Mouse (Mus musculus) hindbrain, embryonic 14.5 days (tissue): ENCODE results near the gene 1700011L22Rik. TPM values are rescaled to one million over a fixed set of nuclear protein-coding genes. Genes with fewer than 3 reads are reported as not detected.

Source experiments
- ATAC-seq: fragments of 200-750 bp; cut with Nextera tagmentation; 2 replicates; pipeline ENCODE4 v1.8.0; 2017; ENCODE audit warnings: moderate number of reproducible peaks, mild to moderate bottlenecking, moderate TSS enrichment, moderate library complexity; ENCODE audit not compliant: low FRiP score
- DNase-seq: peaks from one replicate; pipeline ENCODE4 v3.0.0-alpha.2; 2015; ENCODE audit warnings: low spot score
- H3K27ac ChIP-seq: fragments of 300-500 bp; sonication (generic); 2 replicates; pipeline ENCODE4 v1.5.1; 2014; ENCODE audit warnings: mild to moderate bottlenecking, moderate library complexity
- H3K27me3 ChIP-seq: fragments of 300-500 bp; sonication (generic); 2 replicates; pipeline ENCODE4 v1.6.1; 2014; ENCODE audit warnings: mild to moderate bottlenecking, low read length, mixed read lengths; ENCODE audit not compliant: control insufficient read depth, insufficient read depth
- H3K36me3 ChIP-seq: fragments of 300-500 bp; sonication (generic); replicated peaks from 2 replicates; pipeline ENCODE4 v1.6.1; 2014; ENCODE audit not compliant: control insufficient read depth, insufficient read depth
- H3K4me1 ChIP-seq: fragments of 300-500 bp; sonication (generic); replicated peaks from 2 replicates; pipeline ENCODE4 v1.6.1; 2014; ENCODE audit warnings: antibody characterized with exemption, low read length, mixed read lengths; ENCODE audit not compliant: control insufficient read depth, insufficient read depth
- H3K4me2 ChIP-seq: fragments of 300-500 bp; sonication (generic); replicated peaks from 2 replicates; pipeline ENCODE4 v1.6.1; 2014; ENCODE audit warnings: mild to moderate bottlenecking, moderate library complexity
- H3K4me3 ChIP-seq: fragments of 300-500 bp; sonication (generic); replicated peaks from 2 replicates; pipeline ENCODE4 v1.5.1; 2014; ENCODE audit warnings: mild to moderate bottlenecking, low read length
- H3K9ac ChIP-seq: fragments of 300-500 bp; sonication (generic); 2 replicates; pipeline ENCODE4 v1.6.1; 2014
- H3K9me3 ChIP-seq: fragments of 300-500 bp; sonication (generic); 2 replicates; pipeline ENCODE4 v1.6.1; 2016; ENCODE audit warnings: low read length; ENCODE audit not compliant: control insufficient read depth
- WGBS: fragments of 180-500 bp; shearing (Covaris S2); extraction: QIAGEN DNeasy Blood & Tissue Kit; methylation state at CpG from one replicate; pipeline ENCODE4 v1.1.7; 2014; 5-methylcytosine and 5-hydroxymethylcytosine counted together
- polyA plus RNA-seq: library from polyadenylated mRNA; unstranded; fragments of >200 nt; fragmentation: Nextera tagmentation; extraction: Ambion mirVana; gene quantifications from 2 replicates; pipeline ENCODE4 v1.2.1, GENCODE M21; 2014

The 1700011L22Rik gene
- polyA plus RNA-seq, 1 experiment from 2014 or later: not detected

DNA sequence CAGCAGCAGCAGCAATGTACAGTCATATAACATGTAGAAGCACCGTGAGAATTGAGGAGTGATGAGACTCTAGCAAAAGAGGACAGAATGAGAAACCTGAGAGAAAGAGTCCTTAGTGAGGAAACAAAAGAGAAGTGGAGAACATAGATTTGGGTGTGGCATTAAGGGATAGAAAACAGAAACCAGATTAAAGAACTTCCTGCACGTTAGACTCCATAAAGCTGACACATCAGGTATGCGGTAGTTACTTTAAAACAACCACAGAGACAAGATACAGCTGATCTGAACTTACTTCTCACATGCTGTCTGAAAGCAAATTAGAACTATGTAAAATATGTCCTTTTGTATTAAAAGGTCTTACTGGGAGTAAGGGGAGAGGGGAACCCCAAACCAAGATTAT, 38.1 kb upstream of the 1700011L22Rik start:
- no peak for DNase-seq
- no peak overlapping the region for H3K27ac ChIP-seq
- no peak for ATAC-seq
- H3K36me3 ChIP-seq: peaks cover under 1% of the 10 kb centered on the region; the same call in 1 of the 2 replicates
- H3K4me1 ChIP-seq: no peaks in the 10 kb centered on the region
- 93% methylated on average over 3 of the region's 3 CpGs for WGBS
- H3K9me3 ChIP-seq: no peaks in the 10 kb centered on the region
- H3K9ac ChIP-seq: no peak overlapping the region
- H3K4me3 ChIP-seq: no peak overlapping the region
- H3K27me3 ChIP-seq: no peaks in the 10 kb centered on the region
- no peak overlapping the region for H3K4me2 ChIP-seq

DNA sequence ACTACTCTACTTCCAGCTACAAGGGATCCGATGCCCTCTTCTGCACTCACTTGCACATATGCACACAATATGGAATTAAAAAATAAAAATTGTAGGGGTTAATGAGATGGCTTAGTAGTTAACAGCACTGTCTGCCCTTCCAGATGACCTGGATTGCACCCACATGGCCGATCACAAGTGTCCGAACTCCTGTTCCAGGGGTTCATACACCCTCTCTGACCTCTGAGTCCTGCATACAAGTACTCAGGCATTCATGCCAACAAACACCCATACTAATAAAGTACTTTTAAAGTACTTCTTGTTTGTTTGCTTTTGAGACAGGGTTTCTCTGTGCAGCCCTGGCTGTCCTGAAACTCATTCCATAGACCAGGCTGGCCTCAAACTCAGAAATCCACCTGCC, 36.3 kb upstream of the 1700011L22Rik start:
- ATAC-seq (no peak), DNase-seq (no peak)
- no peaks in the 10 kb centered on the region for H3K9me3 ChIP-seq
- no peak overlapping the region for H3K4me3 ChIP-seq
- no peaks in the 10 kb centered on the region for H3K4me1 ChIP-seq
- no peak overlapping the region for H3K9ac ChIP-seq
- peaks cover 18% of the 10 kb centered on the region for H3K36me3 ChIP-seq
- no peaks in the 10 kb centered on the region for H3K27me3 ChIP-seq
- H3K27ac ChIP-seq: no peak overlapping the region
- H3K4me2 ChIP-seq: no peak overlapping the region
- WGBS: 93% methylated on average over 3 of the region's 3 CpGs

DNA sequence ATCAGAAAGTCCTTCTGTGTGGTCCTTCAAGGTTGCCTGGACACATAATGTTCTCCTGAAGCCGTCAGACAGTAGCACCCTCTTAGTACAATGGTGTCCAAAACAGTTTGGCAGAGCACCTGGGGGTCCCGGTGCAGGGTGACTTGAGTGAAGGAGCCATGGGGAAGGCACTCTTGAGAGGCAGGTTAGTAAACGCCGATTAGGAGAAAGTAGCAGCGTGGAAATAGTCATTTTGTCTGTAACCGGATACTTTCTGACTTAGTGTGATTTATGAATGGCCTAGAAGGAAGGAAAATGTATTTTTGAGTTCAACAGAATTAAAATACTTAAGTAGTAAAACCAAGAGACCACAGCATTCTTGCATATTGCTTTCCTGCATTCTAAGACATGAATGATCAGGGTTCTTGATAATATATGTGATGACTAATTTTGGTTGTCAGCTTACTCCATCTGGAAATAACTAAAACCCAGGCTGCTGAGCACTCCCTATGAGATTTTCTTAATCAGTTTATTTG, 33.1 kb upstream of the 1700011L22Rik start:
- H3K9me3 ChIP-seq: no peaks in the 10 kb centered on the region
- 90% methylated on average over 6 of the region's 6 CpGs for WGBS
- no peak overlapping the region for H3K4me2 ChIP-seq
- no peaks in the 10 kb centered on the region for H3K4me1 ChIP-seq
- ATAC-seq: no peak
- no peak overlapping the region for H3K9ac ChIP-seq
- peaks cover 43% of the 10 kb centered on the region for H3K36me3 ChIP-seq
- no peak overlapping the region for H3K27ac ChIP-seq
- H3K27me3 ChIP-seq: no peaks in the 10 kb centered on the region
- H3K4me3 ChIP-seq: no peak overlapping the region
- no peak for DNase-seq

DNA sequence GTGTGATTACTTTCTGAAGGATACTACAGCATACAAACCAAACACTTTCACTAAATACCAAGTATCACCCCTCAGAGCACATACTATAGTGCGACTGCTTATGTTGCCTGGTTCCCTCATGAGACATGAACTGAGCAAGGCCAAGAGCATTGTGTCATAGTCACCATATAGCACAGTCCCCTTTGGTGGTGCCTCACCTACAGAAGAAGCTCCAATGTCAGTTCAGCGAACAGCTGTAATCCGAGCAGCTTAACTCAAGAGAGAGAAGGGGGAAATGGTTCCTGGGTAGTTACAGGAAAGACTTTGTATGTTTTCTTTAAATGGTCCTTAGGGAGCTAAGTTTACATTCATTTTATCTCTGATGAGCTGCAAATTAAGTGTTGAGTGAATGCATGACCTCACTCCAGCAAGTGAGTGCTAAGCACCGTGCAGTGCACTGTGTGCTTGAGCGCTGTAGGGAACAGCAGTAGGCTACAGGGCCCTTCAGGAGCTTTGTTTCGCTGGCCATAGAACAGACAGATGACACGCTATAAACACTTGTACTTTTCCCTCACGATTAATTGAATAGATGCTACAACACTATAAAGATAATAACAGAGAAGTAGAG, 29.0 kb upstream of the 1700011L22Rik start:
- WGBS: 92% methylated on average over 8 of the region's 8 CpGs
- peaks cover 62% of the 10 kb centered on the region for H3K36me3 ChIP-seq
- no peak for ATAC-seq

DNA sequence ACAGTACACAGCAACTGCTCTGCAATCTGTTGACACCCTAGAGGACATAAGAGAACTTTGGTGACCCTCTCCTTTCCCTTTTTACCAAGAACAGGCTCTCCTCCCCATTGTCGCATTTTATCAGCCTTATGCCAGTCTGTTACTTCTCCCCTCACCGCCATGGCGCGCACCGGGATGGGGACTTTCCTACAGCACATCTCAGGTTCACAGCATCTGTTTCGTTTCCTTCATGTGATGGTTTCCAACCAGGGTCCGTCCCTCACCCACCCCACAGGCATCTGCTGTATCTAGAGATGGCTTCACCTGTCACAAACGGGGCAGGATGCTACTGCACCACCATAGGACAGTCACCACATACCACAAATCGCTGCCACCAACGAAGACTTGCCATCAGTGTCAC, 26.6 kb upstream of the 1700011L22Rik start:
- no peak overlapping the region for H3K4me2 ChIP-seq
- H3K4me3 ChIP-seq: no peak overlapping the region
- H3K9ac ChIP-seq: no peak overlapping the region
- DNase-seq: no peak
- H3K4me1 ChIP-seq: no peaks in the 10 kb centered on the region
- no peaks in the 10 kb centered on the region for H3K27me3 ChIP-seq
- no peak overlapping the region for H3K27ac ChIP-seq
- WGBS: 95% methylated on average over 10 of the region's 10 CpGs
- no peaks in the 10 kb centered on the region for H3K9me3 ChIP-seq
- H3K36me3 ChIP-seq: peaks cover 68% of the 10 kb centered on the region
- ATAC-seq: no peak

More for the DNA sequence above, 29.0 kb upstream of the 1700011L22Rik start:
- H3K9me3 ChIP-seq: no peaks in the 10 kb centered on the region
- H3K4me3 ChIP-seq: no peak overlapping the region
- H3K4me2 ChIP-seq: no peak overlapping the region
- H3K4me1 ChIP-seq: no peaks in the 10 kb centered on the region
- no peaks in the 10 kb centered on the region for H3K27me3 ChIP-seq
- no peak overlapping the region for H3K9ac ChIP-seq
- no peak for DNase-seq
- no peak overlapping the region for H3K27ac ChIP-seq

DNA sequence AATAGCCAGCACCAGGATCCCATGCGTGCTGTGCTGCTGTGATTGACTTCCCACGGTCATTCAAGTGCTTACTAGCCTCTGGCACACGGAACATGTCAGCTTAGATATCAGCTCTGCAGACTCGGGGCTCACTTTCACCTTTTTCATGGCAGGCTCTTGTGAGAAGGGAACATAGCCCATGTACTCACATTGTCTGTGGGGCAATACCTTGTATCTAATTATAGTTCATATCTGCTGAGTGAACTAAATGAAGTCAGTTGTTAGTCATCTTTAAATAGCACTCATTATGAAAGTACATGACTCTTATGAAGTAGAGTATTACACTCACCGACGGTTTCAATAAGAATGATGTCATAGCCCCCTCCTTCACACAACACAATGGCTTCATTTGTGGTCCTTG, 25.4 kb upstream of the 1700011L22Rik start:
- H3K9me3 ChIP-seq: no peaks in the 10 kb centered on the region
- no peak overlapping the region for H3K4me3 ChIP-seq
- DNase-seq: no peak
- peaks cover 69% of the 10 kb centered on the region for H3K36me3 ChIP-seq
- H3K9ac ChIP-seq: no peak overlapping the region
- H3K4me2 ChIP-seq: no peak overlapping the region
- H3K4me1 ChIP-seq: no peaks in the 10 kb centered on the region
- WGBS: 95% methylated on average over 6 of the region's 6 CpGs
- no peaks in the 10 kb centered on the region for H3K27me3 ChIP-seq
- no peak for ATAC-seq
- no peak overlapping the region for H3K27ac ChIP-seq

DNA sequence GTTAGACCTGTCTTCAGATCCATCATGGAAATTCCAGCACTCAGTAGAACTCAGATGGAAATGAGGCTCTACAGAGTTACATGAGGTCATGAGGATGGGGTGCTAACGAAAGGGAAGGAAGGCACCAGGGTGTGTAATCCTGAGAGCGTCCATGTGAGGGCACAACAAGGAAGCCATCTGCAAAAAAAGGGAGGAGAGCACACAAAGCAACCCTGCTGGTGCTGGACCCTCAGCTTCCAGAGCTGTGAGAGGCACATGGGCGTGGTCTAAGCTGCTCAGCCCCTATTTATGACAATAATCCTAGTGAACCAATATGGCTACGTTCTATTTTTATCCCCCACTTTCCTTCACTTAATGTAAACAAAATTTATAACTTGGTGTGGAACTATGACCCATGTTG, 24.3 kb upstream of the 1700011L22Rik start:
- H3K27me3 ChIP-seq: no peaks in the 10 kb centered on the region
- ATAC-seq (no peak), DNase-seq (no peak)
- 81% methylated on average over 4 of the region's 4 CpGs for WGBS
- no peak overlapping the region for H3K27ac ChIP-seq
- no peak overlapping the region for H3K4me2 ChIP-seq
- H3K4me3 ChIP-seq: no peak overlapping the region
- no peak overlapping the region for H3K9ac ChIP-seq
- peaks cover 68% of the 10 kb centered on the region for H3K36me3 ChIP-seq
- no peaks in the 10 kb centered on the region for H3K4me1 ChIP-seq
- H3K9me3 ChIP-seq: no peaks in the 10 kb centered on the region

DNA sequence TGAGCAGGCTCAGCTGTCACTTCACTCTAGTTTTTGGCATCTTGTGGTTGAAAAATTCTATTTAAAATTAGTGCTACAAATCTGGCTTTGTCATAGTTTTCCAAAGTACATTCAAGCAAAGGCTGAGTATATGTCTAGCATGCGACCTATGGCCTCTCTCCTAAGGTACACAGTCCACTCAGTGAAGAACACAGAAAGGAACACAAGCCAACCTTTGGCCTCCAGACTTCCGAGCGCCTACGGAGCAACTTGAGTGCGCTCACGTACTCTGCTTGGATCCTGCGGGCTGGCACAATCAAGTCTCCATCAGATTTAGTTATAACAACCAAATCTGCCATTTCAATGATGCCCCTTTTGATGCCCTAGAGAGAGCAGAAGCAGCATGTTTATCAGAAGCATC, 20.6 kb upstream of the 1700011L22Rik start:
- WGBS: 94% methylated on average over 7 of the region's 7 CpGs
- ATAC-seq: no peak
- no peak for DNase-seq
- H3K36me3 ChIP-seq: peaks cover 65% of the 10 kb centered on the region
- no peak overlapping the region for H3K4me3 ChIP-seq
- no peaks in the 10 kb centered on the region for H3K9me3 ChIP-seq
- H3K9ac ChIP-seq: no peak overlapping the region
- H3K27ac ChIP-seq: no peak overlapping the region
- H3K27me3 ChIP-seq: no peaks in the 10 kb centered on the region
- H3K4me2 ChIP-seq: no peak overlapping the region
- H3K4me1 ChIP-seq: no peaks in the 10 kb centered on the region

DNA sequence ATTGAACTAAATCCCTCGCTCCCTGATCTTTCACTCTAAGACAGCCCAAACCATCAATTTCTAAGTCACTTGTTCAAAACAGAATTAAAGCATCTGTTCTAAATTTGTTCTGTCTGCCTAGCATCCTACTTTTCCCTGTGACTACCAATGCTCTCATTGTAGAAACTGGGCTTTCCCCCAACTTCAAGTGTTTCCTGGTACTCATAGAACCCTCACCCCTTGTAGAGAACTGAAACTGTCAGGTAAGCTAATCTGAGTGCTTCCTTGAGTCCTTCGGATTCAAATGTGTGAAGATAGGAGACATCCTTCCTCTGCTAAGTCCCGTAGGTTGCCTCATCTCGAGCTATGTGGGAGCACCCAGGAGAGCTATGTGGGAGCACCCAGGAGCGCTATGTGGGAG, 13.6 kb upstream of the 1700011L22Rik start:
- DNase-seq (no peak), ATAC-seq (no peak)
- Histone ChIP-seq H3K36me3 (0 out of 2 replicates have a peak, but pooled peaks cover under 1% of the 10 kb centered on the region), H3K9ac (no peak overlapping the region), H3K27me3 (no peaks in the 10 kb centered on the region), H3K9me3 (no peaks in the 10 kb centered on the region), H3K4me1 (no peaks in the 10 kb centered on the region), H3K27ac (no peak overlapping the region), H3K4me2 (no peak overlapping the region), H3K4me3 (no peak overlapping the region)
- WGBS: 93% methylated on average over 5 of the region's 5 CpGs
